Comparison of ENCODE assay signal across 24 mouse cellular contexts in the genomic region with DNA sequence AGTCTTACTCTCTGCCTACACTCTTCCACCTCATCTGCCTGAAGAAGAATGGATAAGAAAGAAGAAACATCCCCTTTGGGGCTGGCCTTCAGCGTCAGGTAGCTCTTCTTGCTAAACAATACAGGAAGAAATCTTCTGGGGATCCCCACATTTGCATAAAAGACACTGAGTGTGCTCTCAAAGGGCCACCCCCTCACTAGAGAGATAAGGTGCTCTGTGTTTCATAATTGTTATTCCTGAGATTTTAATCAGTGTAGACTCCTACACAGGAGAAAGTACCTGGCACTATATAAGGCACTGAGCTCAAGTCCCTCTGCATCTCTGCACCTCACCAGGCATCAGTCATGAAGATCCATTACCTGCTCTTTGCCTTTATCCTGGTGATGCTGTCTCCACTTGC. TPM values are rescaled to one million over a fixed set of nuclear protein-coding genes. Genes with fewer than 3 reads are reported as not detected.
"Had no signal": no experiment of that assay in that cellular context is flagged by ENCODE, and none has a peak within 500 bp of the region (broad histone marks: within the 10 kb centered on the region; RNA-seq: fewer than 3 reads in every experiment).

A gene (plus strand): TSS at position 318 of the 400 bp plus-strand sequence.

- ATAC-seq: midbrain, embryonic 16.5 days had no signal

- H3K4me3 ChIP-seq: midbrain, embryonic 10.5 days; midbrain, embryonic 12.5 days; myocyte; neural tube, embryonic 13.5 days; neural tube, embryonic 15.5 days had no signal

- H3K27me3 ChIP-seq: midbrain, embryonic 12.5 days; neural tube, embryonic 13.5 days; neural tube, embryonic 15.5 days had no signal

- H3K36me3 ChIP-seq: midbrain, embryonic 10.5 days; midbrain, embryonic 12.5 days; neural tube, embryonic 13.5 days; neural tube, embryonic 15.5 days had no signal

- H3K4me2 ChIP-seq: lung, embryonic 14.5 days; midbrain, embryonic 12.5 days; neural tube, embryonic 13.5 days; neural tube, embryonic 15.5 days had no signal

- DNase-seq: lung, adult 18-20 months; lung, embryonic 14.5 days; lung, postnatal 10 days; lung, postnatal 4 days; midbrain, embryonic 14.5 days; right cerebral cortex, postnatal 14 days; right cerebral cortex, postnatal 4 days; spleen, adult 18-20 months; thymus, postnatal 14 days; thymus, postnatal 4 days had no signal

- H3K9me3 ChIP-seq: midbrain, embryonic 12.5 days; neural tube, embryonic 15.5 days had no signal

- H3K9ac ChIP-seq: lung, embryonic 14.5 days; midbrain, embryonic 12.5 days; neural tube, embryonic 13.5 days; neural tube, embryonic 15.5 days had no signal

- H3K27ac ChIP-seq: midbrain, embryonic 10.5 days; midbrain, embryonic 12.5 days; neural tube, embryonic 13.5 days; neural tube, embryonic 15.5 days had no signal

- H3K4me1 ChIP-seq: midbrain, embryonic 10.5 days; midbrain, embryonic 12.5 days; neural tube, embryonic 13.5 days; neural tube, embryonic 15.5 days had no signal

RNA-seq across cellular contexts. Expression of the gene that starts here (rescaled TPM):
- polyA plus RNA-seq: liver, embryonic 16.5 days; lung, embryonic 14.5 days; lung, embryonic 16.5 days; midbrain, embryonic 10.5 days; midbrain, embryonic 12.5 days; midbrain, embryonic 14.5 days; midbrain, embryonic 16.5 days; myocyte; neural tube, embryonic 11.5 days; neural tube, embryonic 13.5 days; neural tube, embryonic 15.5 days; small intestine, adult 2 months; stomach, embryonic 14.5 days; stomach, embryonic 16.5 days; testis, adult 2 months; urinary bladder, adult 2 months had no signal
